Mouse (Mus musculus) liver, embryonic 15.5 days (tissue): ENCODE results near the gene Lrch1. TPM values are rescaled to one million over a fixed set of nuclear protein-coding genes. Genes with fewer than 3 reads are reported as not detected.

Experiments
- ATAC-seq: fragments of 200-750 bp; cut with Nextera tagmentation; 2 replicates; pipeline ENCODE4 v1.8.0; 2017; ENCODE audit warnings: moderate number of reproducible peaks, mild to moderate bottlenecking, moderate library complexity; ENCODE audit not compliant: insufficient read depth
- H3K27ac ChIP-seq: fragments of 300-500 bp; sonication (generic); replicated peaks from 2 replicates; pipeline ENCODE4 v1.5.1; 2015; ENCODE audit warnings: mild to moderate bottlenecking, inconsistent platforms
- H3K27me3 ChIP-seq: fragments of 300-500 bp; sonication (generic); 2 replicates; pipeline ENCODE4 v1.6.1; 2015; ENCODE audit warnings: mild to moderate bottlenecking, inconsistent platforms
- H3K36me3 ChIP-seq: fragments of 300-500 bp; sonication (generic); replicated peaks from 2 replicates; pipeline ENCODE4 v1.6.1; 2015; ENCODE audit warnings: moderate library complexity, mild to moderate bottlenecking, inconsistent platforms
- H3K4me1 ChIP-seq: fragments of 300-500 bp; sonication (generic); replicated peaks from 2 replicates; pipeline ENCODE4 v1.6.1; 2015; ENCODE audit warnings: inconsistent platforms
- H3K4me2 ChIP-seq: fragments of 300-500 bp; sonication (generic); 2 replicates; pipeline ENCODE4 v1.6.1; 2015; ENCODE audit warnings: moderate library complexity, mild to moderate bottlenecking, inconsistent platforms
- H3K4me3 ChIP-seq: fragments of 300-500 bp; sonication (generic); replicated peaks from 2 replicates; pipeline ENCODE4 v1.5.1; 2015; ENCODE audit warnings: mild to moderate bottlenecking, inconsistent platforms
- H3K9ac ChIP-seq: fragments of 300-500 bp; sonication (generic); 2 replicates; pipeline ENCODE4 v1.6.1; 2015; ENCODE audit warnings: moderate library complexity, mild to moderate bottlenecking, inconsistent platforms
- H3K9me3 ChIP-seq: fragments of 300-500 bp; sonication (generic); replicated peaks from 2 replicates; pipeline ENCODE4 v1.6.1; 2016; ENCODE audit warnings: inconsistent platforms
- WGBS: fragments of 180-500 bp; shearing (Covaris S2); methylation state at CpG from one replicate; pipeline ENCODE4 v1.1.7; 2015; ENCODE audit warnings: mixed read lengths; ENCODE audit not compliant: insufficient replicate concordance; 5-methylcytosine and 5-hydroxymethylcytosine counted together
- polyA plus RNA-seq: library from polyadenylated mRNA; unstranded; fragments of >200 nt; fragmentation: Nextera tagmentation; extraction: Ambion mirVana; gene quantifications from 2 replicates; pipeline ENCODE4 v1.2.1, GENCODE M21; 2015

The Lrch1 gene
- polyA plus RNA-seq, 1 experiment from 2014 or later = 4.5 TPM

GRCm38 (mm10) chr14:74908250-74908649, 39.4 kb downstream of the Lrch1 start:
- no peaks in the 10 kb centered on the region for H3K27me3 ChIP-seq
- H3K27ac ChIP-seq = no peak overlapping the region
- H3K4me1 ChIP-seq = peaks cover 24% of the 10 kb centered on the region
- no peaks in the 10 kb centered on the region for H3K36me3 ChIP-seq
- WGBS = 48% methylated on average over 6 of the region's 6 CpGs
- H3K9ac ChIP-seq = no peak overlapping the region
- no peak overlapping the region for H3K4me3 ChIP-seq
- H3K4me2 ChIP-seq = no peak overlapping the region
- no peak for ATAC-seq
- H3K9me3 ChIP-seq = no peaks in the 10 kb centered on the region

- H3K9me3 ChIP-seq = no peaks in the 10 kb centered on the region
- ATAC-seq = no peak
Measured at GRCm38 (mm10) chr14:74907706-74908105, 40.0 kb downstream of the Lrch1 start.

GRCm38 (mm10) chr14:74905990-74906389, 41.7 kb downstream of the Lrch1 start:
- H3K9me3 ChIP-seq = no peaks in the 10 kb centered on the region
- H3K27ac ChIP-seq = no peak overlapping the region
- H3K36me3 ChIP-seq = no peaks in the 10 kb centered on the region
- H3K4me2 ChIP-seq = no peak overlapping the region
- H3K27me3 ChIP-seq = no peaks in the 10 kb centered on the region
- ATAC-seq = no peak
- WGBS = 42% methylated on average over 3 of the region's 3 CpGs
- peaks cover 37% of the 10 kb centered on the region for H3K4me1 ChIP-seq
- H3K4me3 ChIP-seq = no peak overlapping the region
- no peak overlapping the region for H3K9ac ChIP-seq

More at GRCm38 (mm10) chr14:74907706-74908105, 40.0 kb downstream of the Lrch1 start:
- Histone ChIP-seq H3K4me2 (no peak overlapping the region), H3K27me3 (no peaks in the 10 kb centered on the region), H3K9ac (no peak overlapping the region), H3K36me3 (no peaks in the 10 kb centered on the region), H3K27ac (no peak overlapping the region), H3K4me1 (peaks cover 30% of the 10 kb centered on the region), H3K4me3 (no peak overlapping the region)
- WGBS = 81% methylated on average over 8 of the region's 8 CpGs

GRCm38 (mm10) chr14:74904442-74904841, 43.2 kb downstream of the Lrch1 start:
- no peak overlapping the region for H3K27ac ChIP-seq
- H3K4me1 ChIP-seq = peaks cover 48% of the 10 kb centered on the region

GRCm38 (mm10) chr14:74903047-74903446, 44.6 kb downstream of the Lrch1 start:
- Histone ChIP-seq H3K4me1 (peaks cover 42% of the 10 kb centered on the region), H3K4me3 (no peak overlapping the region), H3K27ac (no peak overlapping the region), H3K9me3 (no peaks in the 10 kb centered on the region), H3K27me3 (no peaks in the 10 kb centered on the region), H3K4me2 (no peak overlapping the region), H3K9ac (no peak overlapping the region), H3K36me3 (no peaks in the 10 kb centered on the region)
- WGBS = 70% methylated on average over 4 of the region's 4 CpGs
- ATAC-seq = no peak

More at GRCm38 (mm10) chr14:74904442-74904841, 43.2 kb downstream of the Lrch1 start:
- Histone ChIP-seq H3K9me3 (no peaks in the 10 kb centered on the region), H3K4me2 (no peak overlapping the region), H3K4me3 (no peak overlapping the region), H3K27me3 (no peaks in the 10 kb centered on the region), H3K9ac (no peak overlapping the region), H3K36me3 (no peaks in the 10 kb centered on the region)
- 61% methylated on average over 5 of the region's 5 CpGs for WGBS
- no peak for ATAC-seq

- peaks cover 37% of the 10 kb centered on the region for H3K4me1 ChIP-seq
- H3K36me3 ChIP-seq = no peaks in the 10 kb centered on the region
- no peak overlapping the region for H3K4me3 ChIP-seq
- peak overlapping the region; percentile 73 for H3K27ac ChIP-seq
- H3K4me2 ChIP-seq = peak overlapping the region; percentile 60
- ATAC-seq = peak; percentile 97
- 35% methylated on average over 8 of the region's 8 CpGs for WGBS
- H3K9me3 ChIP-seq = no peaks in the 10 kb centered on the region
- H3K27me3 ChIP-seq = no peaks in the 10 kb centered on the region
- peak overlapping the region; percentile 44; the same call in 1 of the 2 replicates for H3K9ac ChIP-seq
Measured at GRCm38 (mm10) chr14:74900705-74901369, 46.8 kb downstream of the Lrch1 start.

- Histone ChIP-seq H3K4me1 (peaks cover 37% of the 10 kb centered on the region), H3K27me3 (no peaks in the 10 kb centered on the region), H3K36me3 (no peaks in the 10 kb centered on the region), H3K4me3 (no peak overlapping the region), H3K4me2 (peak overlapping the region; percentile 60), H3K27ac (peak overlapping the region; percentile 73), H3K9ac (peak overlapping the region; percentile 44; the same call in 1 of the 2 replicates), H3K9me3 (no peaks in the 10 kb centered on the region)
- ATAC-seq = peak; percentile 63
- WGBS = 43% methylated on average over 13 of the region's 13 CpGs
Measured at GRCm38 (mm10) chr14:74899953-74900704, 47.5 kb downstream of the Lrch1 start.

- no peaks in the 10 kb centered on the region for H3K27me3 ChIP-seq
- ATAC-seq = no peak
- WGBS = 82% methylated on average over 5 of the region's 5 CpGs
Measured at GRCm38 (mm10) chr14:74898939-74899338, 48.7 kb downstream of the Lrch1 start.

GRCm38 (mm10) chr14:74893693-74894092, 54.0 kb downstream of the Lrch1 start:
- no peak overlapping the region for H3K4me2 ChIP-seq
- no peaks in the 10 kb centered on the region for H3K27me3 ChIP-seq
- H3K27ac ChIP-seq = no peak overlapping the region
- peaks cover 12% of the 10 kb centered on the region; the same call in 1 of the 2 replicates for H3K4me1 ChIP-seq
- no peak overlapping the region for H3K4me3 ChIP-seq
- H3K36me3 ChIP-seq = no peaks in the 10 kb centered on the region
- ATAC-seq = no peak
- no peaks in the 10 kb centered on the region for H3K9me3 ChIP-seq
- H3K9ac ChIP-seq = no peak overlapping the region
- WGBS = 79% methylated on average over 6 of the region's 6 CpGs

More at GRCm38 (mm10) chr14:74898939-74899338, 48.7 kb downstream of the Lrch1 start:
- no peak overlapping the region for H3K9ac ChIP-seq
- no peak overlapping the region for H3K4me2 ChIP-seq
- no peak overlapping the region for H3K27ac ChIP-seq
- H3K36me3 ChIP-seq = no peaks in the 10 kb centered on the region
- no peaks in the 10 kb centered on the region for H3K9me3 ChIP-seq
- peaks cover 36% of the 10 kb centered on the region for H3K4me1 ChIP-seq
- H3K4me3 ChIP-seq = no peak overlapping the region

- H3K27me3 ChIP-seq = no peaks in the 10 kb centered on the region
- H3K27ac ChIP-seq = no peak overlapping the region
- H3K9ac ChIP-seq = no peak overlapping the region
- no peaks in the 10 kb centered on the region for H3K36me3 ChIP-seq
- WGBS = 66% methylated on average over 3 of the region's 3 CpGs
- H3K4me1 ChIP-seq = peaks cover 12% of the 10 kb centered on the region; the same call in 1 of the 2 replicates
- no peak overlapping the region for H3K4me2 ChIP-seq
- no peak for ATAC-seq
- H3K4me3 ChIP-seq = no peak overlapping the region
- no peaks in the 10 kb centered on the region for H3K9me3 ChIP-seq
Measured at GRCm38 (mm10) chr14:74893085-74893648, 54.5 kb downstream of the Lrch1 start.

- WGBS = 37% methylated on average over 2 of the region's 2 CpGs
- Histone ChIP-seq H3K4me3 (no peak overlapping the region), H3K9me3 (no peaks in the 10 kb centered on the region), H3K9ac (no peak overlapping the region), H3K27me3 (no peaks in the 10 kb centered on the region), H3K36me3 (no peaks in the 10 kb centered on the region), H3K27ac (no peak overlapping the region), H3K4me2 (no peak overlapping the region), H3K4me1 (peaks cover 17% of the 10 kb centered on the region)
- no peak for ATAC-seq
Measured at GRCm38 (mm10) chr14:74889304-74889703, 58.4 kb downstream of the Lrch1 start.
